Mouse (Mus musculus) liver, postnatal 0 days (tissue): Measurements from ENCODE around the gene Slc38a9.

Experiments used
- CTCF ChIP-seq: sonication (generic); IDR thresholded peaks from 2 replicates; pipeline ENCODE4 v1.5.1; 2016; ENCODE audit warnings: antibody characterized with exemption, low read depth
- EP300 ChIP-seq: IDR thresholded peaks from 2 replicates; pipeline ENCODE4 v1.6.1; 2016; ENCODE audit warnings: antibody characterized with exemption, low read depth, mild to moderate bottlenecking

GRCm38 (mm10) chr13:112738005-112738404 is 77.5 kb downstream of the Slc38a9 start:
- TF ChIP-seq CTCF = no peak
- TF ChIP-seq EP300 = no peak
